Mouse (Mus musculus) spleen, adult 18-20 months (tissue): ENCODE data around the gene Sel1l.
"Not testable (repeated sequence)": the region's sequence is repeated elsewhere in the genome, so short reads cannot be mapped to it uniquely, and the experiment has no call there.

Experiments used
- DNase-seq, 2 experiments: peaks; one replicate each; pipeline ENCODE4 v3.0.0; 2022; ENCODE audit warnings: mixed read lengths in 2 of 2

The Sel1l gene

DNA sequence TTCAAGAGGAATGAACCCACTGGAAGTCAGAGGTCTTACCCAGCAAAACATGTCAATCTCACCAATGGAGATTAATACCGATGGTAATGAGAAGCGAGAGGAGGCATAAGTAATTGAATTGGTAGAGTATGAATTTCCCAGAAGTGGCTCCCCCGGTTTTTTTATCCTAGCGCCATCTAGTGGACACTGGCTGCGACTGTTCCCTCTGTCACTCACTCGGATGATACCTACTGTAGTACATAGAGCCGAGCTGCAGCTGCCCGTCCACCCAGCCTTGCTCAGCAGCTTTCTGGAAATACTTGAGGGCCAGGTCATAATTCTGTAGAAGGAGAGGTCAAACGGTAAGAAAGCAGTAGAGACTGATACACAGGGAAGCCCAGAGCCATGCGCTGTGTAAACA is 33.0 kb downstream of the Sel1l start:
- peak; percentile 20 to 46 for DNase-seq

DNA sequence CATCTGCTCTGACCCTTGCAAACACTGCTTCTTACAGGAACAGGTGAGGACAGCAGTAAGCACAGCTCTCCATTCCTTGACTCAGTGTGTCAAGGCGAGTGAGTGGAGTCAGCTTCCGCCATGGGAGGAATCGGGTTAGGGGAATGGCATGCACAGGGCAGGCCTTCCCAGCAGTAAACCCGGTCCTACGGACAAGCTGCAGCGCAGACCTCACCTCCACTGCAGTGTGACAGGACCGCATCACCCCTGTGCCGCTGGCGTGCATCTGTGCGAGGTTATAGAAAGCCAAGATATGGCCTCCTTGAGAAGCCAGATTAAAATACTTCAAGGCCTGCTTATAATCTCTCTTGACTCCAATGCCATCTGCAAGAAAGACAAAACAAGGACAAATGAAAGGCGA is 33.4 kb downstream of the Sel1l start:
- DNase-seq: no peak

DNA sequence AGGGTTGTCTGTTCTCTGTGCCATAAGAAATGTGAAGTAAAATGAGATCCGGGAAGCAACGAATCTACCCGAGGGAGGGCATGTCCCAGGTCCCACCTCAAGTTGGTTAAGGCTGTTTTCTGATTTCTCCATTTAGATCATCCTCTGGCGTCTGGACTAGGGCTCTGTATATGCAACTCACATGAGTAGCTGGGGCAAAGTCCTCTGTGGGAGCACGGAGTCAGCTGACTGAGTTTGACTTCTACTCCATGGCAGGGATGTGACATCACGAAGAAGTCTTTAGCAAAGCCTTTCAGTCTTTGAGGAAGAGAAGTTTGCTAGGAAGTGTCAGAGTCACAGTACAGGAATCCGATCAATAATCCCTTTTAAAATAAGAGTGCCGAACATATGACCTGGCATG is 40.0 kb downstream of the Sel1l start:
- no peak for DNase-seq

DNA sequence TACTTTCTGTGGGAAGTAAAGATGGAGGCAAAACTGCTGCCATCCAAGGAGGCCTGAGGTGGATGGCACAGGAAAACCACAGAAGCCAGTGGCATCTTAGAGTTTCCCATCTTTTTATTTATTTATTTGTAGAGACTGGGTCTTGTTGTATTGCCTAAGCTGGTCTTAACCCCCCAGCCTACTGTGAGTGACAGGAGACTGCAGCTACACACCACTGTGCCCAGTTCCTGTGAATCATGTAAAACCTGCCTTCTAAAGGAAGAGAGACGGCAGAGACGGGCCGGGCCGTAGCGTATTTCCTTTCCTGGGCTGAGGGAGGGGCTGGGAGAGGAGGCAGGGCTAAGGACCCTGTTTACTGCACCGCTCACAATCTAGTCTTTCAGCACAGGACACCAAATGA is 41.2 kb downstream of the Sel1l start:
- no peak for DNase-seq

DNA sequence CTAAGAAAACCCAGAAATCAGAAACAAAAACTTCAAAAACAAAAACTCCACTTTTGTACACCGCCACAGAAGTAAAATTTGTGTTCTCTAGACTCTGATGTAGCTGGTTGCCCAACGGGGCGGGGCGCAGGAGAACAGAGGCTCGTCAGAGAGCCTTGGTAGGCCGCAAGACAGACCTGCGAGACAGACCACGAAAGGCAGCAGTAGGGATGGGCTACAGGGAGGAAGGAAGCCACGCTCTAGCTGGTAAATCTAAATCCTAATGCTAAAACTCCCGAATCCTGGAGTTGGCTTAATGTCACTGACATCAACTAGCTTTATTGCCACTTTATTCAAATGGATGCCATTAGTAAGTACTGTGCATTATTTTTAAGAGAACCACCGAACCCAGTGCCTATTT is 41.9 kb downstream of the Sel1l start:
- DNase-seq: no peak

DNA sequence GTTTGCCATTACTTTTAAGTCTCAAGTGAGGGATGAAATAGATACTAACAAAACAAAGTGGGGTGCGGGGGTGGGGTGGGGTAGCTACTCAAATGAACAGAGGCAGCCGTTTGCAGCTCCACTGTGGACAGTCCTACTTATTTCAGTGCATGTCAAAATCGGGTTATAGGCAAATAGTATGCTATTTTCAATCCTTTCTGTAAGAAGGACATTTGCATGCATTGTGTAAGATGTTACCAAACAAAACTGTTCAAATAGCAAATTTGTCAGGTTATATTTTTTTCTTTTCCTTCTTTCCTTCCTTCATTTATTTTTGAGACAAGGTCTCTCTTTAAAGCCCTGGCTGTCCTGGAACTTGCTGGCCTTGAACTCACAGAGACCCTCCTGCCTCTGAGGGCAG is 44.7 kb downstream of the Sel1l start:
- DNase-seq: no peak

DNA sequence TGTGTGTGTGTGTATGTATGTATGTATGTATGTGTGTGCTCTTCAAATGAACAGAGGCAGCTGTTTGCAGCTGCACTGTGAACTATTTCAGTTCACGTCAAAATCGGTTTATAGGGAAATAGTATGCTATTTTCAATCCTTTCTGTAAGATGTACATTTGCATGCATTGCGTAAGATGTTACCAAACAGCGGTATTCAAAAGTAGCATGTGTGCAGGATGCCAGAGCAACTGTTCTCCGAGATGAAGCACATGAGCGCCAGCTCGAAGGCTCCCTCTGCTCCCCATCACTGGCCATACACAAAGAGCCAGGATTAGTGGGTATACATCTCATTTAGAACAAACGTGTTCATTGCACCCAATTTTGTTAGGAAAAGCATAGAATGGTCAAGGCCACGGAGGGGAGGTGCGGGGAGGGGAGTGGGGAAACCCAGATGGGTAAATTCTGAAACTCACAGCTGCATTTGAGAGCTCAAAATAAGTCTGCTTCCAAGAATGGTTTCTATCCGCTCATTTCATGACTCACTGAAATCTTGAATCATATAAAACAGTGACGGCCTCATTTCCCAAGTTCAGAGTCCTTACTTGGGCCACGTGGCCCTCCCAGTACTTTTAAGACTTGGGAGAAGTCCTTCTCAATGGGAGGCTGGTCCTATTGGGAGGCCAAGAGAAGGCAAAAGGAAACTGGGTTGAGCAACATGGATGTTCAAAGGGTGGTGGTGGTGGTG is 45.6 kb downstream of the Sel1l start:
- no peak for DNase-seq

DNA sequence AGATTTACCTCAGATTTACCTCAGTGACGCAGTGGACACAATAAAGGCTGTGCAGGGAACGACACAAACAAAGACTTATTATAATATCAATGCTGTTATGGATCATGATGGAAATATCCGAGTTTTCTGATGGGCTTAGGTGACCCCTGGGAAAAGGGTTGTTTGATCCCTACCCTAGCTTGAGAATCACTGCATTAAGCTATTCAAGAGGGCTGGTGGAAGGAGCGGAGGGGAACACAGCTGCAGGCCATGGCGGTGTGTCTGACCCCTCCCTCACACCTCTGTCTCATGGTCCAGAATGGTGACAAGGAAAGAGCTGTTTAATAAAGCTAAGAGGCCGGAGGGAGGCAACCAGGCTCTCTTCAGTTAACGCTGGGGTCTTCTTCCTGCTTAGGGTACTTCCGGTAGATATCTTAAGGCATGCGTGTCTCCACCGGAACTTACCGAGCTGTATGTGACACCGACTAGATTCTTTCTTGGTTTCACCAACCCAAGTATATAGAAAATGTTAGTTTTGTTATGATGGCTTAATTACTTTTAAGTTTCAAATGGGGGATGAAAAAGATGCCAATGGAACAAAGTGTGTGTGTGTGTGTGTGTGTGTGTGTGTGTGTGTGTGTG is 46.3 kb downstream of the Sel1l start:
- no peak for DNase-seq

DNA sequence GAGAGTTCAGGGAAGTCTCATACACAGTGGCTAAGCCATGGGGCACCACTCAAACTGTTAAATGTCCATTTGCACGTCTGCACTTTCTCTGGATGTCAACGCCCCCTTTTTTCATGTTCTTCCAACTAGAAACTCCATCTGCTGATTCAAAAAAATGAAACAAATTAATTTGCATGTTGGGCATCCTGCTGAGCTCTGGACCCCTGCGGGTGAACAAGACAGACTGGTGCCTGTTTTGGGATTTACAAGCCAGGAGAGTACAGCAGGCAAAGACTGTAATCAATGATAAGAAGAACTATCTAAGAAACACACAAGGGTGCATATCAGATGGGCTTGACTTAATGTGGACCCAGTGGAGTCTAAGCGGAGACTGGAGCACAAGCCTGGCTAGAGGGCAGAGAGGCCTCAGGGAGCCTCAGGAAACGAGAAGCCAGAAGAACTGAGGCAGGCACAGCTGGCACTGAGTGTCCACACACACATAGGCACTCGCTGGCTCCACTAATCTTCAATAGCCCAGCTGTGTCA is 48.0 kb downstream of the Sel1l start:
- DNase-seq: no peak

DNA sequence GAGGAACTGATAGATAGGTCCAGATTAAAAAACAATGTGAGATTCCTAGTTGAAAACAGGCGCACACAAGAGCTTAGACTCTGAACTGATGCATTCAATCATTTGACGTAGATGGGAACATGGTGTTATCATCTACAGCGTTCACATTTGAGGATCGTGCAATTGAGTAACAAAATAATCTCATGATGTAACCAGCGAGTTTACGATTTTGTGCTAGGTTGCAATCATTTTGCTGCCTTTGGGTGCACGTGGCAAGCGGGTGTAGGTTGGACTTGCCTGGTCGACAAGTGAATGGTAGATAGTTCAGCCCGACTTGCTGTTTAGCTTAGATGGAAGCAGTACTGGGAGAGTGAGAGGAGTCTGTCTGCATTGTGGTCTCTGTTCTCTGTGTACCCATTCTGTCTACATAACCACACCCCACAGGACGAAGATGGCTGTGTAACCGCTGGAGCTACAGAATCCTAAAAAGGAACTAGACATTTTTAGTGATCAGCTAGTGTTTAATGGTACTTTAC is 49.1 kb downstream of the Sel1l start:
- no peak for DNase-seq

DNA sequence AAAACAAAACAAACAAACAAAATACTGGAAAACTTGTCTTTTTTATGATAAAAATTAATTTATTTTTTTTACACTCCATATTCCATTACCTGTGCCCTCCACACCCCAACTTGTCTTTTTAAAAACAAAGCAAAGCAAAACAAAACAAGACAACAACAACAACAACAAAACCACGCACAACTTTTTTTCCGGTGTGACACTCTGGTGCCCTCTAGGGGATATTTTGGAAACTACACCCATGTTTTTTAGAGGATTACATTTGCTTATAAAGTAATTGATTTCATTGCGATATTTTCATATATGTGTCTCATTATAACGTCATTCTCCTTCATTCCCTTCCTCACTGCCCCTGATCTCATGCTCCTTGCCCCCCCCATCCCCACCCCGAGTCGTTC is 49.6 kb downstream of the Sel1l start:
- no peak for DNase-seq

DNA sequence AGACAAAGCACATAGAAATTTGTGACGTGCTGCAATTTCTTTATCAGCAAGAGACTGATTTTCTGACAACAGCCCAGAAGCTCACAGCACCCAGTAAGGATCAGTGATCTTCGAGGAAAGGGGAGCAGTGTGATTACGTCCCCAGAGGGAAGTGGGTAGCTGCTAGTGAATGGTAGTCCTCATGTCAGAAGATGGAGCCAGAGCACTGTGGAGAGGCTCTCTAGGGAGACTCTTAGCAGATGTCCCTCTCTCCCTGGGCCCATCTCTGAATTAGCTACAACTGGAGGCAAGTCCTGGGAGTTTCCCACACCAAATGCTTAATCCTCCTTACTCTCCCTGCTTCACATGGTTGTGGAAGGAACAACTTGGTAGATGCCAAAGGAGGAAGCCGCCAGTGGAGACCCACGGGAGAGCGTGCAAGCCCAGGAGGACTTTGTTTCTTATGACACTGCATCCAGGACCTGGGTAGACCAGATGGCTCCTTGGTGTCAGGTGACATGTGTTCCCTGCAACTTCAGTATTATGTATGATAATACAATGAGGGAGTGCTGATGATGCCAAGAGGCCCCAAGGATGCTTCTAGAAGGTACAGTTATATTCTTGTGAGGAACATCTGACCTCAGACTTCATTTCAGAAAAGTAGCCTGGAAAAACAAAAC is 50.1 kb downstream of the Sel1l start:
- no peak for DNase-seq

DNA sequence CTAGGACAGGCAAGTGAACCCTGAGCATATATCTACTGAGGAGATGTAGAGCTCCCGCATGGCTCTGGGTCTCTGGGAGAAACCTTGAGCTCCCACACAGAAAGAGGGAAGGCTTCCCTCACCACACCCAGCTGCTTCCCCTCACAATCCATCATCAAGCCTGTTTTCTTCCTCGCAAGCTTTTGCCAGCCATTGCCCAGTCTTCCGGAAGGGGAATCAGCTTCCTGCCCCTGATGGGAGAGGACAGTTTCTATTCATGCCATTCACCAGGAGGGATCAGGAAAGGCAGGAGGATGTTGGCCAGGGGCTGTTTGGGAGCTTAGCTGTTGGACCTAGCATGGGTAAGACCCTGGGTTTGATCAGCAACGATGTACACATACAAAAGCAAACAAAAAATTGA is 52.2 kb downstream of the Sel1l start:
- no peak for DNase-seq

DNA sequence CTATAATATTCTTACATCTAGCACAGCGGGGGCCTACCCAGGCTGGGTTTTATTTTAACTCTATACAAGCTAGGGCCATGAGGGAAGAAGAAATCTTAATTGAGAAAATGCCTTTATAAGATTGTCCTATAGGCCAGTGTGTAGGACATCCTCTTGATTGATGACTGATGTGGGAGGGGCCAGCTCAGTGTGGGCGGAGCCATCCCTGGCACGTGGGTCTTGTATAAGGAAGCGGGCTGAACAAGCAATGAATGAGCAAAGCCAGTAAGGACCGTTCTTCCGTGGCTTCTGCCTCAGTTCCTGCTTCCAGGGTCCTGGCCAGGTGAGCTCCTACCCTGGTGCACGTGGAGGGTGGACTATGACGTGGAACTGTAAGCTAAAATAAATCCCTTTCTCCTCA is 55.7 kb downstream of the Sel1l start:
- no peak for DNase-seq

DNA sequence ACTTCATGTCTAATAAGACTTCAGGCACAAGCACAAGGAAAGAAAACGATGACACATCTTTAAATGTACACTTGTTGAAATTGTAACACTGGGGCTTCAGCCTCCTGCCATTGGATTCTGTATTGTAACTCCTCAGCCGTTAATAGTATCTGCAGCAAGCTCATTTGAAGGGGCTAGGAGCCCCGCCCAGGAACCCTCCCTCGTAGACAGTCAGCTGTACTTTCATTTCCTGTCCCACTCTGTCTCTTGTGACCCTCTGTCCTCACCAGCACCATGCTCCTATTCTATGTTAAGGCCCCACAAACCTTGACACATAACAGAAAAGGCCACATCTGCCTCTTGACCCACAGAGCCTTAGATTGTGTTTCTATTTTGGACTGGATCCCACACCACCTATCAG is 57.1 kb downstream of the Sel1l start:
- DNase-seq: no peak

DNA sequence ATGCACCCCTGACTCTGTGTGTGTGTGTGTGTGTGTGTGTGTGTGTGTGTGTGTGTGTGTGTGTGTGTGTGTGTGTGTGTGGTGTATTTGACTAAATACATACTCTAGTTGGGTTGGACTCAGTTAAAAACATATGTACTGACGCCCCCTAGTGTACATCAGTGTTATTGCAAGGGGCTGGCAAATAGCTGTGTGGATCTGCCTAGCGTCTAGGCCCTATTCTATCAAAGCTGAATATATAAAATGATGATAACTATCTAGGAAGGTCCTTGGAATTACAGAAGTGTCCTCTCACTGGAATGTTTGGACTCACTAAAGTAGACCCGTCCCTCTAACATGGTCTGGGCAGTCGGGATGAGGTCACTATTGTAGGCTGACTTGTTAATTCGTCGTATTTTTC is 59.2 kb downstream of the Sel1l start:
- peak in 1 of 2 experiments; percentile 55 for DNase-seq

DNA sequence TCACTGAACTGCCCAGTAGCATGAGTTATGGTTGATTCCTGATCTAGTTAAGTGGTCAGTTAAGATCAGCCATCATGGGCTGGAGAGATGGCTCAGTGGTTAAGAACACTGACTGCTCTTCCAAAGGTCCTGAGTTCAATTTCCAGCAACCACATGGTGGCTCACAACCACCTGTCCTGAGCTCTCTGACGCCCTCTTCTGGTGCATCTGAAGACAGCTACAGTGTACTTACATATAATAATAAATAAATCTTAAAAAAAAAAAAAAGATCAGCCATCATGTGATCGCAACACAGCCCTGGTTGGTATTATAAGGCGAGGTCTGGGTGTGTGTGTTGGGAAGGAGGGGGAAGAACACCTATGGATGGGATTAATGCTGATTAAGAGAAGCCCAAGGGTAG is 60.5 kb downstream of the Sel1l start:
- not testable (repeated sequence) for DNase-seq

DNA sequence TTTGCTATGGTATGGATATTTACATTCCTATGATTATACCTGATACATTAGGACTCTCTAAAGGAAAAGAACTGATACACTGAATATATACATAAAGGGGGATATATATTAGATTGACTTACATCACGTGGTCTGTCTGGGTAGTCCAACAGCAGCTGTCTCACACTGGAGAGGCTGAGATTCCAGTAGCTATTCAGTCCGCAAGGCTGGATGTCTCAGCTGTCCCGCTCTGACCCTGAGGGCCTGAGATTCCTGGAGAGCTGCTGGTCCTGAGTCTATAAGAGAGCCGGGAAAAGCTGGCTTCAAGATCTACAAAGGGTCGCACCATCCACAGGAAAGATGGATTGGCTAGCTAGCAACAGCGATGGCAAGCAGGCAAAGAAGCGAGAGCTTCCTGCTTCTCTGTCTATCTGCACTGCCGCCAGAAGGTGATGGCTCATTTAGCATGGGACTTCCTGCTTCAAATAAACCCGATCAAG is 61.0 kb downstream of the Sel1l start, which contains the start of gene Ston2:
TSS of gene Ston2 (minus strand) at position 429 of the 479 bp plus-strand sequence.
- no peak for DNase-seq

DNA sequence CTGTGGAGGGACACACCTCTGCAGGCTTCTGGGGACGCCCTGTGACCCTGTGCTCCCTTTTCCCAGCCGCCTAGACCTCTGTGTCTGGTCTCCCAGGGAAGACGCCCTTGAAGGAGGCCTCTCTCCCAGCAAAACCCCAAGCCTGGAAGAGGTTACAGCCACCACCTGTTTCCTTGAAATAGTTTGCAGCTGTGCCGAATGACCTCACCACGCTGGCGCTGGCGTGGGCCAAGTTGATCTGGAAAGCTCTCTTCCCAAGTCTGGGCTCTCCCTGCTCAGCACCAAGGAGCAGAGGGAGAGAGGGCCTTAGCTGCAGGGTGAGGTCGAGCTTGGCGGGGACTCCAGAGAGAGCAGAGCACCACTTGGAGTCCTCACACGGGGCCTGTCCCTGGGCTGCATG is 62.6 kb downstream of the Sel1l start:
- DNase-seq: no peak

DNA sequence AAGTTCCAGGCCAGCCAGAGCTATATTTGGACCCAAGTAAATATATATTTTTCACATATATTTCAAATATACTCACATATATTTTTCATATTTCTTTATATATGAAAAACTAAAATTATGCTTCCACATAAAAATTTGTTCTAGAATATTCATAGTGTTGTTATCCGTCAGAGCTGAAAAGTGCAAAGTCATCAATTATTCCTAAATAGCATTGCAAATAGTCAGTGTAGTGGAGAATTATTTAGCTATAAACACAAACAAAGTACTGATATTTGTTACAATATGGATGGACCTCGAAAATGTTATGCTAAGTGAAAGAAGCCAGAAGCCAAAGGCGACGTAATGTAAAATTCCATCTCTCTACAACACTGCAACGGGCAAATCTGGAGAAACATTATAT is 67.5 kb downstream of the Sel1l start:
- no peak for DNase-seq

DNA sequence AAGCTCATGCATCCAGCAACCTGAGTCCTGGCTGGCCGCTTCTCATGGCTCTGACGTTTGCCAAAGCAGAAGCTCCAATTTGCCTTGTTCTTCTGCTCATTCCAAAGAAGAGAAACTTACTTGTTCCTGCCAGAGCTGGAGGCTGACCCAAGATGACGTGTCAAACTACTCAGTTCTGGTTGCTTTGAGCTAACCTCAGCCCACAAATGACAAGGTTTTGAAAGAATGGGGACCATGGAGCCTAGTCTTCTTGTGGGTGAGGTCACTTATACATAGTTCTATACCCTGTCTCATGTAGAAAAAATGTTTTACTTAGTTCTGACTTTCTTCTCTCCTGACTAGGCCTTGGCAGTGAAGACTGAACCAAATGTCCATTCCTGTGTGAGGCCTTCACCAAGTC is 68.4 kb downstream of the Sel1l start:
- DNase-seq: no peak

DNA sequence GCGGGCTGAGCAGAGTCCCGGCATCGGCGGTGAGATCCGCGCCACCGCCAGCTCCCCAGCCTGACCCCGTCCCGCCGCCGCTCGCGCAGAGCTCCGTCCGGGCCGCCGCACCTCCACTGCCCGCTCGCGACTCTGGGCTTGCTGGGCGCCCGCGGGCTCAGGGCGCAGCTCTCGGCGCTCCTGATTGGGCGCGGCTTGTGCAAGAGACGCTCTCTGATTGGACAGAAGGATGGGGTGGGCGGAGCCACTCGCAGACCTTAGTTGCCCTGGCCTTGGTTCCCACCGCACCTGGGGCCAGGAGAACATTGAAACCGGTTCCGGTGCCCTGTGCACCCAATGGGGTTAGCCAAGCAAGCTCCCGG is 70.0 kb downstream of the Sel1l start:
- DNase-seq: peak; percentile 57 to 63

DNA sequence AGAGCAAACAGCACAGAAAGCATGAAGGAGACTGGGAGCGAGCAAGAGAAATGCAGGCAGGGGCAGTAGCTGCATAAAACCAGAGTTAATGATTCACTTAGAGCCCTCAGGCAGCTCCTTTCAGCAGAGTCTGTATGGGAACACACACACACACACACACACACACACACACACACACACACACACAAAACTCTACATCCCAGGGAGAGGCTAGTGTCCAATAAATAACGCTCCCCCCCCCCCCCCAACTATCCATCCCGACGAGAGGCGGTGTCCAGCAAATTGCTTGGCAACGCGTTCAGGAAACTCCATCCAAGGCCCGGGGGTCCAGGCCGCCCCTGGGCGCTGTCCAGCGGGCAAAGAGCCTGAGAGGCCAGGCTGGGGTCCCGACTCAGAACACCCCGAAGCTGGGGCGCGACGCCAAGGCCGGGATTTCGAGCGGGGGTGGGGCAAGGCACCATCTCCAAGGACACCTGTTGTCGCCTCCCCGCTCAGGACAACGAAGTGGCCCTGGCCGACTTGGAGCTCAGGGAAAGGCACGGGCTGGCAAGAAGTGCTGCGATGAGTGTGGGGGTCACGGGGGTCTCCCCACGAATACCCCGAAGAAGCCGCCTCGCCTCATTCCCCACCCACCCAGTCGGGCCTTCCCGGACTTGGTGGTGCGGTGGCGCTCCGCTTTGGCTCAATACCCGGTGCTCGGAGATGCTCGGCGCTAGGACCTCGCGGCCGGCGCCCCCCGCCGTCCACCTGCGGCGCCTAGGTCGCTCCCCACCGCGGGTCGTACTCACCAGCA is 70.5 kb downstream of the Sel1l start:
- no peak for DNase-seq
